Mouse (Mus musculus): ENCODE data around the gene Pigu. TPM values are rescaled to one million over a fixed set of nuclear protein-coding genes. Genes with fewer than 3 reads are reported as not detected.

Pigu gene
- total and polyA plus RNA-seq, 3 experiments: 30.1 to 59.0 TPM; not detected in 1

GRCm38 (mm10) chr2:155265526-155265925 lies 91.7 kb downstream of the Pigu start:
- H3K9ac ChIP-seq (ENCODE audit: control insufficient read depth, low read depth, low read length, poor library complexity, severe bottlenecking): no peak overlapping the region
- H3K27ac ChIP-seq (ENCODE audit: control insufficient read depth, low read depth, low read length): no peak overlapping the region
- no peak overlapping the region for H3K4me3 ChIP-seq (ENCODE audit: control insufficient read depth in 1 of 2, insufficient read depth in 1 of 2, low read depth in 2 of 2, low read length in 2 of 2)
- H3K79me2 ChIP-seq (ENCODE audit: control insufficient read depth, insufficient read depth, low read length, poor library complexity): no peaks in the 10 kb centered on the region
- no peak for DNase-seq (ENCODE audit: low read depth, low spot score)
- no peaks in the 10 kb centered on the region for H3K4me1 ChIP-seq (ENCODE audit: control insufficient read depth in 1 of 2, insufficient read depth in 2 of 2, low read length in 2 of 2)
- no peaks in the 10 kb centered on the region for H3K36me3 ChIP-seq (ENCODE audit: control insufficient read depth in 1 of 2, insufficient read depth in 2 of 2, low read length in 2 of 2)
- TF ChIP-seq RAD21 (IDR thresholded peaks at IDR 0.05; ENCODE audit: low read depth, low read length) (no peak), ZC3H11A (IDR thresholded peaks at IDR 0.05; ENCODE audit: low read depth, low read length) (no peak), BHLHE40 (IDR thresholded peaks at IDR 0.05; ENCODE audit: borderline replicate concordance, low read depth, low read length) (no peak), MYB (IDR thresholded peaks at IDR 0.05; ENCODE audit: low read depth, low read length) (no peak), POLR2AphosphoS5 (IDR thresholded peaks at IDR 0.05; ENCODE audit: borderline replicate concordance, low read depth, low read length) (no peak), ETS1 (IDR thresholded peaks at IDR 0.05; ENCODE audit: low read depth, low read length) (no peak), JUND (IDR thresholded peaks at IDR 0.05; ENCODE audit: low read depth, low read length) (no peak), POLR2AphosphoS2 (IDR thresholded peaks at IDR 0.05; ENCODE audit: low read length) (no peak), GATA1 (IDR thresholded peaks at IDR 0.05; ENCODE audit: low read depth, low read length) (no peak), POLR2A (IDR thresholded peaks at IDR 0.05; ENCODE audit: control insufficient read depth in 1 of 2, insufficient read depth in 1 of 2, low read depth in 1 of 2, low read length in 2 of 2, poor library complexity in 1 of 2) (no peak), RCOR1 (IDR thresholded peaks at IDR 0.05; ENCODE audit: low read depth, low read length) (no peak), NELFE (IDR thresholded peaks at IDR 0.05; ENCODE audit: low read depth, low read length) (no peak), CHD1 (IDR thresholded peaks at IDR 0.05; ENCODE audit: low read depth, low read length) (no peak), ZKSCAN1 (IDR thresholded peaks at IDR 0.05; ENCODE audit: low read depth, low read length) (no peak), MAFK (IDR thresholded peaks at IDR 0.05; ENCODE audit: borderline replicate concordance, low read depth, low read length) (no peak)
- no peaks in the 10 kb centered on the region for H3K9me3 ChIP-seq (replicated peaks; ENCODE audit: insufficient read depth, low read length)
- H3K27me3 ChIP-seq (ENCODE audit: control insufficient read depth in 1 of 2, insufficient read depth in 2 of 2, low read length in 2 of 2): no peaks in the 10 kb centered on the region

GRCm38 (mm10) chr2:155249588-155249987 lies 107.6 kb downstream of the Pigu start:
- H3K4me3 ChIP-seq (ENCODE audit: control insufficient read depth in 1 of 2, insufficient read depth in 1 of 2, low read depth in 2 of 2, low read length in 2 of 2): no peak overlapping the region
- H3K79me2 ChIP-seq (ENCODE audit: control insufficient read depth, insufficient read depth, low read length, poor library complexity): no peaks in the 10 kb centered on the region
- no peaks in the 10 kb centered on the region; a peak in 1 of 4 replicates for H3K36me3 ChIP-seq (ENCODE audit: control insufficient read depth in 1 of 2, insufficient read depth in 2 of 2, low read length in 2 of 2)
- no peak overlapping the region for H3K9ac ChIP-seq (ENCODE audit: control insufficient read depth, low read depth, low read length, poor library complexity, severe bottlenecking)
- no peaks in the 10 kb centered on the region; a peak in 1 of 4 replicates for H3K27me3 ChIP-seq (ENCODE audit: control insufficient read depth in 1 of 2, insufficient read depth in 2 of 2, low read length in 2 of 2)
- no peak overlapping the region for H3K27ac ChIP-seq (ENCODE audit: control insufficient read depth, low read depth, low read length)
- no peak for DNase-seq (ENCODE audit: low read depth, low spot score)
- TF ChIP-seq HCFC1 (IDR thresholded peaks at IDR 0.05; ENCODE audit: low read depth, low read length): peak; percentile 67
- TF ChIP-seq MAX (IDR thresholded peaks at IDR 0.05; ENCODE audit: low read length): no peak
- H3K4me1 ChIP-seq (ENCODE audit: control insufficient read depth in 1 of 2, insufficient read depth in 2 of 2, low read length in 2 of 2): no peaks in the 10 kb centered on the region
- no peaks in the 10 kb centered on the region for H3K9me3 ChIP-seq (replicated peaks; ENCODE audit: insufficient read depth, low read length)

Measured in MEL (cell line).